Mouse (Mus musculus) midbrain, embryonic 11.5 days (tissue): ENCODE measurements at regions not wholly inside any gene's neighbourhood (a gene's known extent, or its start where the extent isn't known, plus 50 kb on each side); places are given as distances from the start of the nearest gene placed in this dataset.

Experiments
- ATAC-seq: fragments of 200-750 bp; cut with Nextera tagmentation; 2 replicates; pipeline ENCODE4 v1.8.0; 2017; ENCODE audit warnings: moderate TSS enrichment, moderate library complexity; ENCODE audit not compliant: low FRiP score
- DNase-seq: peaks from one replicate; pipeline ENCODE4 v3.0.0; 2015; ENCODE audit warnings: low spot score; ENCODE audit errors: missing footprints
- H3K27ac ChIP-seq: fragments of 300-500 bp; sonication (generic); 2 replicates; pipeline ENCODE4 v1.5.1; 2014; ENCODE audit warnings: low read depth, low read length
- H3K27me3 ChIP-seq: fragments of 300-500 bp; sonication (generic); 2 replicates; pipeline ENCODE4 v1.6.1; 2014; ENCODE audit warnings: mild to moderate bottlenecking, low read length, moderate library complexity, mixed read lengths; ENCODE audit not compliant: control insufficient read depth, insufficient read depth
- H3K36me3 ChIP-seq: fragments of 300-500 bp; sonication (generic); 2 replicates; pipeline ENCODE4 v1.6.1; 2014; ENCODE audit warnings: mild to moderate bottlenecking, low read length, moderate library complexity, mixed read lengths; ENCODE audit not compliant: control insufficient read depth, insufficient read depth
- H3K4me1 ChIP-seq: fragments of 300-500 bp; sonication (generic); 2 replicates; pipeline ENCODE4 v1.6.1; 2014; ENCODE audit warnings: low read length; ENCODE audit not compliant: control insufficient read depth, insufficient read depth
- H3K4me2 ChIP-seq: fragments of 300-500 bp; sonication (generic); 2 replicates; pipeline ENCODE4 v1.6.1; 2014; ENCODE audit warnings: mild to moderate bottlenecking, moderate library complexity
- H3K4me3 ChIP-seq: fragments of 300-500 bp; sonication (generic); 2 replicates; pipeline ENCODE4 v1.5.1; 2014; ENCODE audit warnings: low read depth, low read length
- H3K9ac ChIP-seq: fragments of 300-500 bp; sonication (generic); 2 replicates; pipeline ENCODE4 v1.6.1; 2014; ENCODE audit warnings: low read length
- H3K9me3 ChIP-seq: fragments of 300-500 bp; sonication (generic); 2 replicates; pipeline ENCODE4 v1.6.1; 2016; ENCODE audit warnings: low read length; ENCODE audit not compliant: control insufficient read depth
- WGBS: fragments of 180-500 bp; shearing (Covaris S2); extraction: QIAGEN DNeasy Blood & Tissue Kit; methylation state at CpG from one replicate; pipeline ENCODE4 v1.1.7; 2014; 5-methylcytosine and 5-hydroxymethylcytosine counted together

GRCm38 (mm10) chr4:54340106-54340505 lies 514.3 kb downstream of the Tmem38b start:
- no peaks in the 10 kb centered on the region for H3K27me3 ChIP-seq
- no peak overlapping the region for H3K9ac ChIP-seq
- H3K4me2 ChIP-seq, result no peak overlapping the region
- no peak for DNase-seq
- no peak overlapping the region for H3K27ac ChIP-seq
- no peak overlapping the region for H3K4me3 ChIP-seq
- no peaks in the 10 kb centered on the region for H3K4me1 ChIP-seq
- no peaks in the 10 kb centered on the region for H3K9me3 ChIP-seq
- H3K36me3 ChIP-seq, result no peaks in the 10 kb centered on the region
- 86% methylated on average over 1 of the region's 1 CpGs for WGBS
- ATAC-seq, result no peak

GRCm38 (mm10) chr4:54353657-54354390 lies 528.0 kb downstream of the Tmem38b start:
- Histone ChIP-seq H3K27me3 (no peaks in the 10 kb centered on the region), H3K4me1 (peaks cover 6% of the 10 kb centered on the region; the same call in 1 of the 2 replicates), H3K4me2 (no peak overlapping the region), H3K4me3 (no peak overlapping the region), H3K27ac (peak overlapping the region; percentile 3; the same call in 1 of the 2 replicates), H3K9me3 (no peaks in the 10 kb centered on the region), H3K36me3 (no peaks in the 10 kb centered on the region), H3K9ac (no peak overlapping the region)
- DNase-seq, result no peak
- ATAC-seq, result peak; percentile 64; the same call in 1 of the 2 replicates
- WGBS, result 59% methylated on average over 8 of the region's 8 CpGs

- ATAC-seq (peak; percentile 71), DNase-seq (no peak)
- H3K4me3 ChIP-seq, result no peak overlapping the region
- no peaks in the 10 kb centered on the region for H3K9me3 ChIP-seq
- no peak overlapping the region for H3K9ac ChIP-seq
- H3K36me3 ChIP-seq, result no peaks in the 10 kb centered on the region
- no peak overlapping the region for H3K4me2 ChIP-seq
- WGBS, result 29% methylated on average over 4 of the region's 4 CpGs
- peak overlapping the region; percentile 3; the same call in 1 of the 2 replicates for H3K27ac ChIP-seq
- H3K27me3 ChIP-seq, result no peaks in the 10 kb centered on the region
- H3K4me1 ChIP-seq, result peaks cover 6% of the 10 kb centered on the region; the same call in 1 of the 2 replicates
These were observed 528.5 kb downstream of the Tmem38b start for GRCm38 (mm10) chr4:54354391-54354726.

- no peaks in the 10 kb centered on the region for H3K9me3 ChIP-seq
- H3K4me2 ChIP-seq, result no peak overlapping the region
- H3K4me3 ChIP-seq, result no peak overlapping the region
- no peak overlapping the region for H3K27ac ChIP-seq
- no peaks in the 10 kb centered on the region for H3K36me3 ChIP-seq
- H3K4me1 ChIP-seq, result peaks cover 6% of the 10 kb centered on the region; the same call in 1 of the 2 replicates
- no peak overlapping the region for H3K9ac ChIP-seq
- no peak for DNase-seq
- no peak for ATAC-seq
- H3K27me3 ChIP-seq, result no peaks in the 10 kb centered on the region
- WGBS, result 88% methylated on average over 7 of the region's 7 CpGs
These were observed 529.7 kb downstream of the Tmem38b start for GRCm38 (mm10) chr4:54355381-54356040.

GRCm38 (mm10) chr4:54356041-54356427 lies 530.2 kb downstream of the Tmem38b start:
- ATAC-seq (no peak), DNase-seq (no peak)
- Histone ChIP-seq H3K27ac (no peak overlapping the region), H3K4me1 (peaks cover 6% of the 10 kb centered on the region; the same call in 1 of the 2 replicates), H3K9me3 (no peaks in the 10 kb centered on the region), H3K4me3 (no peak overlapping the region), H3K4me2 (no peak overlapping the region), H3K36me3 (no peaks in the 10 kb centered on the region), H3K9ac (no peak overlapping the region), H3K27me3 (no peaks in the 10 kb centered on the region)
- 93% methylated on average over 2 of the region's 2 CpGs for WGBS

- Histone ChIP-seq H3K4me2 (no peak overlapping the region), H3K9me3 (no peaks in the 10 kb centered on the region), H3K4me3 (no peak overlapping the region), H3K27ac (peak overlapping the region; percentile 37; the same call in 1 of the 2 replicates), H3K27me3 (no peaks in the 10 kb centered on the region), H3K4me1 (peaks cover 16% of the 10 kb centered on the region), H3K9ac (no peak overlapping the region), H3K36me3 (no peaks in the 10 kb centered on the region)
- DNase-seq (no peak), ATAC-seq (no peak)
- 60% methylated on average over 3 of the region's 3 CpGs for WGBS
These were observed 545.1 kb downstream of the Tmem38b start for GRCm38 (mm10) chr4:54370909-54371308.

- no peak overlapping the region for H3K9ac ChIP-seq
- peaks cover 16% of the 10 kb centered on the region for H3K4me1 ChIP-seq
- 47% methylated on average over 7 of the region's 7 CpGs for WGBS
- no peak overlapping the region for H3K4me2 ChIP-seq
- H3K27me3 ChIP-seq, result no peaks in the 10 kb centered on the region
- no peaks in the 10 kb centered on the region for H3K9me3 ChIP-seq
- DNase-seq (peak; percentile 89), ATAC-seq (peak; percentile 71)
- H3K4me3 ChIP-seq, result no peak overlapping the region
- peak overlapping the region; percentile 30; the same call in 1 of the 2 replicates for H3K27ac ChIP-seq
- no peaks in the 10 kb centered on the region for H3K36me3 ChIP-seq
These were observed 545.6 kb downstream of the Tmem38b start for GRCm38 (mm10) chr4:54371418-54371957.

- peaks cover 18% of the 10 kb centered on the region for H3K4me1 ChIP-seq
- no peaks in the 10 kb centered on the region for H3K9me3 ChIP-seq
- peak overlapping the region; percentile 54 for H3K27ac ChIP-seq
- no peaks in the 10 kb centered on the region for H3K27me3 ChIP-seq
- peak overlapping the region; percentile 20; the same call in 1 of the 2 replicates for H3K9ac ChIP-seq
- H3K36me3 ChIP-seq, result no peaks in the 10 kb centered on the region
- 3% methylated on average over 2 of the region's 2 CpGs for WGBS
- DNase-seq, result peak; percentile 91
- no peak overlapping the region for H3K4me3 ChIP-seq
- no peak overlapping the region for H3K4me2 ChIP-seq
- peak; percentile 57 for ATAC-seq
These were observed 547.8 kb downstream of the Tmem38b start for GRCm38 (mm10) chr4:54373606-54374005.

- peak overlapping the region; percentile 38; the same call in 1 of the 2 replicates for H3K9ac ChIP-seq
- H3K9me3 ChIP-seq, result no peaks in the 10 kb centered on the region
- H3K4me2 ChIP-seq, result no peak overlapping the region
- H3K36me3 ChIP-seq, result no peaks in the 10 kb centered on the region
- no peak overlapping the region for H3K4me3 ChIP-seq
- DNase-seq (no peak), ATAC-seq (peak; percentile 19; the same call in 1 of the 2 replicates)
- no peaks in the 10 kb centered on the region for H3K27me3 ChIP-seq
- H3K4me1 ChIP-seq, result peaks cover 18% of the 10 kb centered on the region
- H3K27ac ChIP-seq, result peak overlapping the region; percentile 51; the same call in 1 of the 2 replicates
- 7% methylated on average over 5 of the region's 5 CpGs for WGBS
These were observed 548.6 kb downstream of the Tmem38b start for GRCm38 (mm10) chr4:54374457-54374856.
